Mouse (Mus musculus): ENCODE data around the gene Plcb1. TPM values are rescaled to one million over a fixed set of nuclear protein-coding genes. Genes with fewer than 3 reads are reported as not detected.
"Not testable (repeated sequence)": the region's sequence is repeated elsewhere in the genome, so short reads cannot be mapped to it uniquely, and the experiment has no call there.

Gene Plcb1
- total RNA-seq, 2 experiments from 2014 or later = 136 to 149 TPM

- no peak for DNase-seq (ENCODE audit: extremely low spot score in 1 of 2, low spot score in 1 of 2)
Measured at GRCm38 (mm10) chr2:135279026-135279425, 493.2 kb downstream of the Plcb1 start.

- no peak for DNase-seq (ENCODE audit: extremely low spot score in 1 of 2, low spot score in 1 of 2)
Measured at GRCm38 (mm10) chr2:135283783-135284182, 497.9 kb downstream of the Plcb1 start.

- DNase-seq (ENCODE audit: extremely low spot score in 1 of 2, low spot score in 1 of 2) = no peak
Measured at GRCm38 (mm10) chr2:135296184-135296769, 510.4 kb downstream of the Plcb1 start.

GRCm38 (mm10) chr2:135300480-135300879, 514.6 kb downstream of the Plcb1 start:
- no peak for DNase-seq (ENCODE audit: extremely low spot score in 1 of 2, low spot score in 1 of 2)

GRCm38 (mm10) chr2:135302483-135302882, 516.6 kb downstream of the Plcb1 start:
- no peak for DNase-seq (ENCODE audit: extremely low spot score in 1 of 2, low spot score in 1 of 2)

GRCm38 (mm10) chr2:135305186-135305585, 519.3 kb downstream of the Plcb1 start:
- no peak for DNase-seq (ENCODE audit: extremely low spot score in 1 of 2, low spot score in 1 of 2)

- no peak for DNase-seq (ENCODE audit: extremely low spot score in 1 of 2, low spot score in 1 of 2)
Measured at GRCm38 (mm10) chr2:135305736-135306471, 520.0 kb downstream of the Plcb1 start.

- no peak for DNase-seq (ENCODE audit: extremely low spot score in 1 of 2, low spot score in 1 of 2)
Measured at GRCm38 (mm10) chr2:135306472-135306771, 520.6 kb downstream of the Plcb1 start.

GRCm38 (mm10) chr2:135307787-135308186, 521.9 kb downstream of the Plcb1 start:
- no peak for DNase-seq (ENCODE audit: extremely low spot score in 1 of 2, low spot score in 1 of 2)

GRCm38 (mm10) chr2:135315980-135316379, 530.1 kb downstream of the Plcb1 start:
- DNase-seq (ENCODE audit: extremely low spot score in 1 of 2, low spot score in 1 of 2) = no peak

GRCm38 (mm10) chr2:135318136-135318535, 532.3 kb downstream of the Plcb1 start:
- no peak for DNase-seq (ENCODE audit: extremely low spot score in 1 of 2, low spot score in 1 of 2)

GRCm38 (mm10) chr2:135323276-135323954, 537.5 kb downstream of the Plcb1 start:
- no peak for DNase-seq (ENCODE audit: extremely low spot score in 1 of 2, low spot score in 1 of 2)

- peak; percentile 57 to 88 for DNase-seq (ENCODE audit: extremely low spot score in 1 of 2, low spot score in 1 of 2)
Measured at GRCm38 (mm10) chr2:135323955-135324302, 538.1 kb downstream of the Plcb1 start.

GRCm38 (mm10) chr2:135328756-135329155, 542.9 kb downstream of the Plcb1 start:
- DNase-seq (ENCODE audit: extremely low spot score in 1 of 2, low spot score in 1 of 2) = peak in 1 of 2 experiments; percentile 9

- peak in 1 of 2 experiments; percentile 42 for DNase-seq (ENCODE audit: extremely low spot score in 1 of 2, low spot score in 1 of 2)
Measured at GRCm38 (mm10) chr2:135329782-135330545, 544.1 kb downstream of the Plcb1 start.

GRCm38 (mm10) chr2:135331868-135332267, 546.0 kb downstream of the Plcb1 start:
- DNase-seq (ENCODE audit: extremely low spot score in 1 of 2, low spot score in 1 of 2) = no peak

- DNase-seq (ENCODE audit: extremely low spot score in 1 of 2, low spot score in 1 of 2) = no peak
Measured at GRCm38 (mm10) chr2:135356311-135356710, 570.4 kb downstream of the Plcb1 start.

GRCm38 (mm10) chr2:135361798-135362197, 575.9 kb downstream of the Plcb1 start:
- peak in 1 of 2 experiments; percentile 11 for DNase-seq (ENCODE audit: extremely low spot score in 1 of 2, low spot score in 1 of 2)

GRCm38 (mm10) chr2:135362948-135363347, 577.1 kb downstream of the Plcb1 start:
- DNase-seq (ENCODE audit: extremely low spot score in 1 of 2, low spot score in 1 of 2) = no peak

- DNase-seq (ENCODE audit: extremely low spot score in 1 of 2, low spot score in 1 of 2) = no peak
Measured at GRCm38 (mm10) chr2:135370259-135370835, 584.5 kb downstream of the Plcb1 start.

GRCm38 (mm10) chr2:135380796-135381195, 594.9 kb downstream of the Plcb1 start:
- DNase-seq (ENCODE audit: extremely low spot score in 1 of 2, low spot score in 1 of 2) = not testable (repeated sequence)
